Mouse (Mus musculus): ENCODE data around the gene Prr23a3. TPM values are rescaled to one million over a fixed set of nuclear protein-coding genes. Genes with fewer than 3 reads are reported as not detected.

The Prr23a3 gene
- polyA plus RNA-seq, 1 experiment from 2014 or later = not detected

GRCm38 (mm10) chr9:98837537-98838074, 27.0 kb upstream of the Prr23a3 start:
- Histone ChIP-seq H3K4me2 (ENCODE audit: low read depth, severe bottlenecking) (no peak overlapping the region), H3K4me1 (ENCODE audit: control insufficient read depth, insufficient read depth, low read length) (no peaks in the 10 kb centered on the region), H3K9me3 (ENCODE audit: control insufficient read depth, low read length) (no peaks in the 10 kb centered on the region), H3K27ac (replicated peaks; ENCODE audit: low read depth, low read length) (no peak overlapping the region), H3K27me3 (ENCODE audit: control insufficient read depth, insufficient read depth, low read length) (no peaks in the 10 kb centered on the region), H3K36me3 (ENCODE audit: control insufficient read depth, insufficient read depth, low read length) (no peaks in the 10 kb centered on the region), H3K9ac (ENCODE audit: low read length) (no peak overlapping the region), H3K4me3 (ENCODE audit: low read depth, low read length) (no peak overlapping the region)
- ATAC-seq (ENCODE audit: insufficient number of reproducible peaks, low FRiP score, low TSS enrichment, low read depth) (no peak), DNase-seq (ENCODE audit: low spot score) (no peak)
- WGBS = 86% methylated on average over 7 of the region's 7 CpGs

GRCm38 (mm10) chr9:98842117-98842516, 22.4 kb upstream of the Prr23a3 start, which contains the start of gene Prr23a1:
Prr23a1 (plus strand) TSS chr9:98842503.
- no peak within 1 kb of the TSS for H3K4me2 ChIP-seq (ENCODE audit: low read depth, severe bottlenecking)
- 53% methylated on average over 22 of the region's 22 CpGs for WGBS
- ATAC-seq (ENCODE audit: insufficient number of reproducible peaks, low FRiP score, low TSS enrichment, low read depth) (no peak), DNase-seq (ENCODE audit: low spot score) (no peak)
- H3K27ac ChIP-seq (replicated peaks; ENCODE audit: low read depth, low read length) = no peak within 1 kb of the TSS
- no peaks in the 10 kb centered on the region for H3K4me1 ChIP-seq (ENCODE audit: control insufficient read depth, insufficient read depth, low read length)
- H3K4me3 ChIP-seq (ENCODE audit: low read depth, low read length) = no peak within 1 kb of the TSS
- H3K9me3 ChIP-seq (ENCODE audit: control insufficient read depth, low read length) = no peaks in the 10 kb centered on the region
- no peak within 1 kb of the TSS for H3K9ac ChIP-seq (ENCODE audit: low read length)
- H3K36me3 ChIP-seq (ENCODE audit: control insufficient read depth, insufficient read depth, low read length) = no peaks in the 10 kb centered on the region
- H3K27me3 ChIP-seq (ENCODE audit: control insufficient read depth, insufficient read depth, low read length) = no peaks in the 10 kb centered on the region

DNA sequence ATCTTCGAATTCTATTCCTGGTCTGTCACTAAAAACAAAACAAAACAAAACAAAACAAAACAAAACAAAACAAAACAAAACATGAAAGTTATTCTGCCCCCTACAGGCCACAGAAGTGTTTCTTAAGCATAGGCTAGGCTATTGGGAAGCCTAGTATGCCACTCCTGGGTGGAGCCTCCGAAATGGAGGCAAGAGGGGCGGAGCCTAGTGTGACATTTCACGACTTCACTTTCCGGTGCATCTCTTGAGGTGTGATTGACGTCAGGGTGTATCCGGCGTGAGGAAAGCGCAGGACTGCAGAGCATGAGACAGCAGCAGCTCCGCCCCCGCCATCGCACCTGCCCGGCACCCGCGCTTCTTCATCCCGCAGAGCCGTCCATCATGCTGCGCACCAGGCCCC, 8.4 kb upstream of the Prr23a3 start, which contains the start of gene Prr23a2:
Prr23a2 (plus strand) TSS at position 285 of the 400 bp plus-strand sequence.
- WGBS = 77% methylated on average over 18 of the region's 18 CpGs
- H3K36me3 ChIP-seq (ENCODE audit: control insufficient read depth, insufficient read depth, low read length) = no peaks in the 10 kb centered on the region
- H3K27ac ChIP-seq (replicated peaks; ENCODE audit: low read depth, low read length) = no peak within 1 kb of the TSS
- no peaks in the 10 kb centered on the region for H3K27me3 ChIP-seq (ENCODE audit: control insufficient read depth, insufficient read depth, low read length)
- DNase-seq (ENCODE audit: low spot score) (no peak), ATAC-seq (ENCODE audit: insufficient number of reproducible peaks, low FRiP score, low TSS enrichment, low read depth) (0 out of 2 replicates have a peak, but pooled peaks have one; percentile 31)
- no peaks in the 10 kb centered on the region for H3K4me1 ChIP-seq (ENCODE audit: control insufficient read depth, insufficient read depth, low read length)
- H3K4me3 ChIP-seq (ENCODE audit: low read depth, low read length) = no peak within 1 kb of the TSS
- H3K9ac ChIP-seq (ENCODE audit: low read length) = no peak within 1 kb of the TSS
- no peaks in the 10 kb centered on the region for H3K9me3 ChIP-seq (ENCODE audit: control insufficient read depth, low read length)
- H3K4me2 ChIP-seq (ENCODE audit: low read depth, severe bottlenecking) = no peak within 1 kb of the TSS

GRCm38 (mm10) chr9:98863463-98863862, 1.1 kb upstream of the Prr23a3 start:
- ATAC-seq (ENCODE audit: insufficient number of reproducible peaks, low FRiP score, low TSS enrichment, low read depth) (no peak), DNase-seq (ENCODE audit: low spot score) (no peak)
- WGBS = 76% methylated on average over 3 of the region's 3 CpGs

GRCm38 (mm10) chr9:98901486-98901885, 36.9 kb downstream of the Prr23a3 start:
- Histone ChIP-seq H3K4me1 (ENCODE audit: control insufficient read depth, insufficient read depth, low read length) (no peaks in the 10 kb centered on the region), H3K4me2 (ENCODE audit: low read depth, severe bottlenecking) (no peak overlapping the region), H3K4me3 (ENCODE audit: low read depth, low read length) (no peak overlapping the region), H3K9me3 (ENCODE audit: control insufficient read depth, low read length) (peaks cover 6% of the 10 kb centered on the region; the same call in 1 of the 2 replicates), H3K27ac (replicated peaks; ENCODE audit: low read depth, low read length) (no peak overlapping the region), H3K36me3 (ENCODE audit: control insufficient read depth, insufficient read depth, low read length) (no peaks in the 10 kb centered on the region), H3K9ac (ENCODE audit: low read length) (no peak overlapping the region), H3K27me3 (ENCODE audit: control insufficient read depth, insufficient read depth, low read length) (no peaks in the 10 kb centered on the region)
- no peak for ATAC-seq (ENCODE audit: insufficient number of reproducible peaks, low FRiP score, low TSS enrichment, low read depth)
- 76% methylated on average over 1 of the region's 1 CpGs for WGBS
- DNase-seq (ENCODE audit: low spot score) = no peak

More at GRCm38 (mm10) chr9:98863463-98863862, 1.1 kb upstream of the Prr23a3 start:
- Histone ChIP-seq H3K36me3 (ENCODE audit: control insufficient read depth, insufficient read depth, low read length) (no peaks in the 10 kb centered on the region), H3K9me3 (ENCODE audit: control insufficient read depth, low read length) (no peaks in the 10 kb centered on the region), H3K4me2 (ENCODE audit: low read depth, severe bottlenecking) (no peak overlapping the region), H3K27ac (replicated peaks; ENCODE audit: low read depth, low read length) (no peak overlapping the region), H3K4me1 (ENCODE audit: control insufficient read depth, insufficient read depth, low read length) (no peaks in the 10 kb centered on the region), H3K9ac (ENCODE audit: low read length) (no peak overlapping the region), H3K27me3 (ENCODE audit: control insufficient read depth, insufficient read depth, low read length) (no peaks in the 10 kb centered on the region), H3K4me3 (ENCODE audit: low read depth, low read length) (no peak overlapping the region)

DNA sequence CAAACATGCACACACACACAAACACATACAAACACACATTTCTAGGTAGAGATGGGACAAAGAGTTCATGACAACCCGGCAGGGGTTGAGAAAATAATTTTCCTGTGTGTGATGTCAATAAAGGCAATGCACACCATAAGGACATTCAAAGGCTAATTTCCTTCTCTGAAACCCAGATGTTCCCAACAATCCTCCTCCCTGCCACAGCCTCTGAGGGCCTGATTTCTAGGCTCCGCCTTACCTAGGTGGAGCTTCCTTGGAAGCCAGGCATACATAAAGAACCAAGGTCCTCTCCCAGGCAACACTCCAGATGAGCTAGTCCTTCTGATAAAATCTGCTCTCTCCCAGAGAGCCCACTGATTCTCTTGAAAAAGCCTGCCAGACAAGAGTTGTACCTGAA, 38.3 kb downstream of the Prr23a3 start, which contains the start of gene 7420426K07Rik:
7420426K07Rik (plus strand) TSS at position 301 of the 400 bp plus-strand sequence.
- no peak within 1 kb of the TSS for H3K9ac ChIP-seq (ENCODE audit: low read length)
- WGBS = 94% methylated on average over 2 of the region's 2 CpGs
- H3K4me2 ChIP-seq (ENCODE audit: low read depth, severe bottlenecking) = no peak within 1 kb of the TSS
- no peaks in the 10 kb centered on the region for H3K27me3 ChIP-seq (ENCODE audit: control insufficient read depth, insufficient read depth, low read length)
- no peaks in the 10 kb centered on the region for H3K9me3 ChIP-seq (ENCODE audit: control insufficient read depth, low read length)
- H3K36me3 ChIP-seq (ENCODE audit: control insufficient read depth, insufficient read depth, low read length) = no peaks in the 10 kb centered on the region
- no peaks in the 10 kb centered on the region for H3K4me1 ChIP-seq (ENCODE audit: control insufficient read depth, insufficient read depth, low read length)
- no peak within 1 kb of the TSS for H3K4me3 ChIP-seq (ENCODE audit: low read depth, low read length)
- no peak for DNase-seq (ENCODE audit: low spot score)
- H3K27ac ChIP-seq (replicated peaks; ENCODE audit: low read depth, low read length) = no peak within 1 kb of the TSS
- ATAC-seq (ENCODE audit: insufficient number of reproducible peaks, low FRiP score, low TSS enrichment, low read depth) = no peak

Other genes starting within 250 kb of the Prr23a3 start
- not detected in 2 replicates for gene Prr23a1, start 22.3 kb upstream of the Prr23a3 start, polyA plus RNA-seq (2014; fragmentation: Nextera tagmentation; extraction: Ambion mirVana)
- gene Prr23a2, start 8.3 kb upstream of the Prr23a3 start, polyA plus RNA-seq (2014; fragmentation: Nextera tagmentation; extraction: Ambion mirVana) = not detected in 2 replicates
- gene 7420426K07Rik, start 38.4 kb downstream of the Prr23a3 start, polyA plus RNA-seq (2014; fragmentation: Nextera tagmentation; extraction: Ambion mirVana) = not detected in 2 replicates
- gene Foxl2, start 90.5 kb downstream of the Prr23a3 start, polyA plus RNA-seq (2014; fragmentation: Nextera tagmentation; extraction: Ambion mirVana) = not detected in 2 replicates
- 58.5 TPM in 2 replicates for gene Faim, start 121.6 kb downstream of the Prr23a3 start, polyA plus RNA-seq (2014; fragmentation: Nextera tagmentation; extraction: Ambion mirVana)
- gene Gm1123, start 170.9 kb downstream of the Prr23a3 start, polyA plus RNA-seq (2014; fragmentation: Nextera tagmentation; extraction: Ambion mirVana) = not detected in 2 replicates

All from limb, embryonic 11.5 days (tissue).